Mouse (Mus musculus) liver, postnatal 0 days (tissue): ENCODE data around the gene Frmd4b. TPM values are rescaled to one million over a fixed set of nuclear protein-coding genes. Genes with fewer than 3 reads are reported as not detected.

Experiments used
- ATAC-seq: fragments of 200-750 bp; cut with Nextera tagmentation; 2 replicates; pipeline ENCODE4 v1.8.0; 2017; ENCODE audit warnings: mild to moderate bottlenecking, moderate library complexity
- DNase-seq: peaks from one replicate; pipeline ENCODE4 v3.0.0-alpha.2; 2016
- H3K27ac ChIP-seq: fragments of 300-500 bp; sonication (generic); 2 replicates; pipeline ENCODE4 v1.5.1; 2014; ENCODE audit warnings: antibody characterized with exemption, moderate library complexity, mild to moderate bottlenecking, low read depth
- H3K27me3 ChIP-seq: fragments of 300-500 bp; sonication (generic); 2 replicates; pipeline ENCODE4 v1.6.1; 2014; ENCODE audit warnings: low read length, control low read depth, mixed read lengths; ENCODE audit not compliant: insufficient read depth
- H3K36me3 ChIP-seq: fragments of 300-500 bp; sonication (generic); replicated peaks from 2 replicates; pipeline ENCODE4 v1.6.1; 2014; ENCODE audit warnings: mild to moderate bottlenecking, control low read depth, low read length, moderate library complexity, mixed read lengths; ENCODE audit not compliant: insufficient read depth
- H3K4me1 ChIP-seq: fragments of 300-500 bp; sonication (generic); 2 replicates; pipeline ENCODE4 v1.6.1; 2014; ENCODE audit warnings: antibody characterized with exemption, mild to moderate bottlenecking, control low read depth; ENCODE audit not compliant: insufficient read depth
- H3K4me2 ChIP-seq: fragments of 300-500 bp; sonication (generic); 2 replicates; pipeline ENCODE4 v1.6.1; 2014; ENCODE audit warnings: low read depth, mild to moderate bottlenecking, low read length, moderate library complexity, mixed read lengths
- H3K4me3 ChIP-seq: fragments of 300-500 bp; sonication (generic); 2 replicates; pipeline ENCODE4 v1.5.1; 2014; ENCODE audit warnings: low read depth, low read length
- H3K9ac ChIP-seq: fragments of 300-500 bp; sonication (generic); replicated peaks from 2 replicates; pipeline ENCODE4 v1.6.1; 2014; ENCODE audit warnings: mild to moderate bottlenecking, moderate library complexity
- H3K9me3 ChIP-seq: fragments of 300-500 bp; sonication (generic); 2 replicates; pipeline ENCODE4 v1.6.1; 2016; ENCODE audit warnings: mild to moderate bottlenecking, control low read depth, low read length, mixed read lengths
- CTCF ChIP-seq: sonication (generic); IDR thresholded peaks from 2 replicates; pipeline ENCODE4 v1.5.1; 2016; ENCODE audit warnings: antibody characterized with exemption, low read depth
- EP300 ChIP-seq: IDR thresholded peaks from 2 replicates; pipeline ENCODE4 v1.6.1; 2016; ENCODE audit warnings: antibody characterized with exemption, low read depth, mild to moderate bottlenecking
- WGBS: fragments of 180-500 bp; shearing (Covaris S2); extraction: QIAGEN DNeasy Blood & Tissue Kit; methylation state at CpG from one replicate; pipeline ENCODE4 v1.1.7; 2014; ENCODE audit not compliant: insufficient replicate concordance; 5-methylcytosine and 5-hydroxymethylcytosine counted together
- polyA plus RNA-seq: library from polyadenylated mRNA; unstranded; fragments of >200 nt; fragmentation: Nextera tagmentation; extraction: Ambion mirVana; gene quantifications from 2 replicates; pipeline ENCODE4 v1.2.1, GENCODE M21; 2015

Frmd4b gene
- polyA plus RNA-seq, 1 experiment from 2014 or later, result 8.3 TPM

- Histone ChIP-seq H3K4me3 (no peak overlapping the region), H3K4me1 (peaks cover 8% of the 10 kb centered on the region), H3K27ac (peak overlapping the region; percentile 82), H3K9me3 (no peaks in the 10 kb centered on the region; the same call in 1 of the 2 replicates), H3K36me3 (no peaks in the 10 kb centered on the region), H3K4me2 (peak overlapping the region; percentile 55), H3K27me3 (no peaks in the 10 kb centered on the region), H3K9ac (0 out of 2 replicates have a peak overlapping the region, but pooled peaks have one; percentile 46)
- TF ChIP-seq EP300, result no peak; the same call in 1 of the 2 replicates
- TF ChIP-seq CTCF, result no peak
- WGBS, result 15% methylated on average over 17 of the region's 17 CpGs
- ATAC-seq (peak; percentile 64), DNase-seq (no peak)
These were observed 153.3 kb downstream of the Frmd4b start for GRCm38 (mm10) chr6:97463898-97464524.

- DNase-seq, result no peak
These were observed 154.9 kb downstream of the Frmd4b start for GRCm38 (mm10) chr6:97462421-97462820.

GRCm38 (mm10) chr6:97459112-97459511, 158.2 kb downstream of the Frmd4b start:
- no peak for ATAC-seq
- H3K4me1 ChIP-seq, result peaks cover 16% of the 10 kb centered on the region
- WGBS, result 55% methylated on average over 7 of the region's 7 CpGs
- no peaks in the 10 kb centered on the region for H3K27me3 ChIP-seq
- no peaks in the 10 kb centered on the region for H3K9me3 ChIP-seq
- peak overlapping the region; percentile 39; the same call in 1 of the 2 replicates for H3K27ac ChIP-seq
- TF ChIP-seq CTCF, result no peak
- TF ChIP-seq EP300, result no peak
- H3K4me2 ChIP-seq, result no peak overlapping the region
- H3K36me3 ChIP-seq, result no peaks in the 10 kb centered on the region
- H3K4me3 ChIP-seq, result no peak overlapping the region
- no peak for DNase-seq
- H3K9ac ChIP-seq, result no peak overlapping the region

More at GRCm38 (mm10) chr6:97462421-97462820, 154.9 kb downstream of the Frmd4b start:
- ATAC-seq, result no peak
- Histone ChIP-seq H3K9ac (no peak overlapping the region), H3K4me1 (peaks cover 11% of the 10 kb centered on the region), H3K4me2 (no peak overlapping the region), H3K9me3 (no peaks in the 10 kb centered on the region), H3K36me3 (no peaks in the 10 kb centered on the region), H3K27me3 (no peaks in the 10 kb centered on the region), H3K27ac (no peak overlapping the region), H3K4me3 (no peak overlapping the region)
- no peak for TF ChIP-seq EP300

GRCm38 (mm10) chr6:97458358-97458757, 159.0 kb downstream of the Frmd4b start:
- no peak for TF ChIP-seq EP300
- no peak overlapping the region for H3K9ac ChIP-seq
- no peaks in the 10 kb centered on the region for H3K36me3 ChIP-seq
- peak overlapping the region; percentile 45 for H3K4me2 ChIP-seq
- H3K27ac ChIP-seq, result peak overlapping the region; percentile 66
- ATAC-seq (no peak), DNase-seq (no peak)
- H3K27me3 ChIP-seq, result no peaks in the 10 kb centered on the region
- WGBS, result 44% methylated on average over 9 of the region's 9 CpGs
- H3K4me3 ChIP-seq, result 0 out of 2 replicates have a peak overlapping the region, but pooled peaks have one; percentile 4
- peaks cover 10% of the 10 kb centered on the region; the same call in 1 of the 2 replicates for H3K4me1 ChIP-seq
- H3K9me3 ChIP-seq, result no peaks in the 10 kb centered on the region

- ATAC-seq (peak; percentile 62), DNase-seq (no peak)
- 11% methylated on average over 3 of the region's 3 CpGs for WGBS
These were observed 159.4 kb downstream of the Frmd4b start for GRCm38 (mm10) chr6:97457954-97458353.

GRCm38 (mm10) chr6:97457210-97457609, 160.1 kb downstream of the Frmd4b start:
- DNase-seq (no peak), ATAC-seq (peak; percentile 55)
- 9% methylated on average over 2 of the region's 2 CpGs for WGBS
- Histone ChIP-seq H3K4me3 (no peak overlapping the region), H3K9ac (no peak overlapping the region), H3K4me2 (peak overlapping the region; percentile 45), H3K9me3 (no peaks in the 10 kb centered on the region), H3K27ac (peak overlapping the region; percentile 70), H3K27me3 (no peaks in the 10 kb centered on the region), H3K4me1 (peaks cover 9% of the 10 kb centered on the region; the same call in 1 of the 2 replicates), H3K36me3 (no peaks in the 10 kb centered on the region)
- no peak for TF ChIP-seq CTCF
- TF ChIP-seq EP300, result no peak

More at GRCm38 (mm10) chr6:97457954-97458353, 159.4 kb downstream of the Frmd4b start:
- TF ChIP-seq EP300 (no peak), CTCF (no peak)
- Histone ChIP-seq H3K4me2 (peak overlapping the region; percentile 45), H3K27ac (peak overlapping the region; percentile 70), H3K27me3 (no peaks in the 10 kb centered on the region), H3K4me1 (peaks cover 9% of the 10 kb centered on the region; the same call in 1 of the 2 replicates), H3K9me3 (no peaks in the 10 kb centered on the region), H3K4me3 (0 out of 2 replicates have a peak overlapping the region, but pooled peaks have one; percentile 4), H3K36me3 (no peaks in the 10 kb centered on the region), H3K9ac (no peak overlapping the region)

GRCm38 (mm10) chr6:97452223-97452622, 165.1 kb downstream of the Frmd4b start:
- H3K4me1 ChIP-seq, result peaks cover 5% of the 10 kb centered on the region; the same call in 1 of the 2 replicates
- DNase-seq (no peak), ATAC-seq (no peak)
- H3K4me3 ChIP-seq, result no peak overlapping the region
- H3K4me2 ChIP-seq, result no peak overlapping the region
- TF ChIP-seq CTCF, result no peak
- no peak for TF ChIP-seq EP300
- H3K27ac ChIP-seq, result 0 out of 2 replicates have a peak overlapping the region, but pooled peaks have one; percentile 8
- no peaks in the 10 kb centered on the region for H3K9me3 ChIP-seq
- H3K27me3 ChIP-seq, result no peaks in the 10 kb centered on the region
- no peaks in the 10 kb centered on the region for H3K36me3 ChIP-seq
- H3K9ac ChIP-seq, result no peak overlapping the region
- WGBS, result 64% methylated on average over 5 of the region's 5 CpGs
